Mouse (Mus musculus) limb, embryonic 14.5 days (tissue): ENCODE data around the gene Gm10570. TPM values are rescaled to one million over a fixed set of nuclear protein-coding genes. Genes with fewer than 3 reads are reported as not detected.

Experiments used
- ATAC-seq: fragments of 200-750 bp; cut with Nextera tagmentation; 2 replicates; pipeline ENCODE4 v1.8.0; 2017; ENCODE audit warnings: low read depth, moderate number of reproducible peaks, moderate TSS enrichment; ENCODE audit not compliant: low FRiP score
- DNase-seq: peaks from one replicate; pipeline ENCODE4 v3.0.0-alpha.2; 2015; ENCODE audit warnings: low spot score
- H3K27ac ChIP-seq: fragments of 300-500 bp; sonication (generic); replicated peaks from 2 replicates; pipeline ENCODE4 v1.5.1; 2014; ENCODE audit warnings: low read depth, mild to moderate bottlenecking, low read length, moderate library complexity, mixed read lengths
- H3K27me3 ChIP-seq: fragments of 300-500 bp; sonication (generic); 2 replicates; pipeline ENCODE4 v1.6.1; 2014; ENCODE audit warnings: low read length, mixed read lengths; ENCODE audit not compliant: control insufficient read depth, insufficient read depth
- H3K36me3 ChIP-seq: fragments of 300-500 bp; sonication (generic); 2 replicates; pipeline ENCODE4 v1.6.1; 2014; ENCODE audit warnings: mild to moderate bottlenecking, low read length, moderate library complexity, mixed read lengths; ENCODE audit not compliant: control insufficient read depth, insufficient read depth
- H3K4me1 ChIP-seq: fragments of 300-500 bp; sonication (generic); 2 replicates; pipeline ENCODE4 v1.6.1; 2014; ENCODE audit warnings: antibody characterized with exemption, low read length, mixed read lengths; ENCODE audit not compliant: control insufficient read depth, insufficient read depth
- H3K4me2 ChIP-seq: fragments of 300-500 bp; sonication (generic); replicated peaks from 2 replicates; pipeline ENCODE4 v1.6.1; 2014; ENCODE audit warnings: low read depth, mild to moderate bottlenecking, low read length, moderate library complexity; ENCODE audit not compliant: severe bottlenecking
- H3K4me3 ChIP-seq: fragments of 300-500 bp; sonication (generic); replicated peaks from 2 replicates; pipeline ENCODE4 v1.5.1; 2014; ENCODE audit warnings: low read length
- H3K9ac ChIP-seq: fragments of 300-500 bp; sonication (generic); 2 replicates; pipeline ENCODE4 v1.6.1; 2014; ENCODE audit warnings: mild to moderate bottlenecking, low read depth, low read length, moderate library complexity; ENCODE audit not compliant: severe bottlenecking
- H3K9me3 ChIP-seq: fragments of 300-500 bp; sonication (generic); 2 replicates; pipeline ENCODE4 v1.6.1; 2016; ENCODE audit warnings: low read length; ENCODE audit not compliant: control insufficient read depth
- POLR2A ChIP-seq: fragments of 200-500 bp; IDR thresholded peaks from 2 replicates; pipeline ENCODE4 v1.8.0; 2012; ENCODE audit warnings: inconsistent platforms, mild to moderate bottlenecking, moderate library complexity, borderline replicate concordance; ENCODE audit not compliant: insufficient read depth, insufficient read length; ENCODE audit errors: extremely low read depth
- WGBS: fragments of 180-500 bp; shearing (Covaris S2); extraction: QIAGEN DNeasy Blood & Tissue Kit; methylation state at CpG from one replicate; pipeline ENCODE4 v1.1.7; 2014; 5-methylcytosine and 5-hydroxymethylcytosine counted together
- polyA plus RNA-seq, 2 experiments: library from polyadenylated mRNA; depleted of rRNA in 1 of 2; stranded (reverse) in 1 of 2; unstranded in 1 of 2; fragments of >200 nt; fragmentation: Nextera tagmentation in 1 of 2; extraction: Ambion mirVana in 1 of 2; gene quantifications; 2 replicates each; pipeline versions ENCODE4 v1.2.1 to v1.2.3; 2012 to 2014

Gm10570 gene
- polyA plus RNA-seq, 2 experiments, result 0.30 TPM; not detected in 1

DNA sequence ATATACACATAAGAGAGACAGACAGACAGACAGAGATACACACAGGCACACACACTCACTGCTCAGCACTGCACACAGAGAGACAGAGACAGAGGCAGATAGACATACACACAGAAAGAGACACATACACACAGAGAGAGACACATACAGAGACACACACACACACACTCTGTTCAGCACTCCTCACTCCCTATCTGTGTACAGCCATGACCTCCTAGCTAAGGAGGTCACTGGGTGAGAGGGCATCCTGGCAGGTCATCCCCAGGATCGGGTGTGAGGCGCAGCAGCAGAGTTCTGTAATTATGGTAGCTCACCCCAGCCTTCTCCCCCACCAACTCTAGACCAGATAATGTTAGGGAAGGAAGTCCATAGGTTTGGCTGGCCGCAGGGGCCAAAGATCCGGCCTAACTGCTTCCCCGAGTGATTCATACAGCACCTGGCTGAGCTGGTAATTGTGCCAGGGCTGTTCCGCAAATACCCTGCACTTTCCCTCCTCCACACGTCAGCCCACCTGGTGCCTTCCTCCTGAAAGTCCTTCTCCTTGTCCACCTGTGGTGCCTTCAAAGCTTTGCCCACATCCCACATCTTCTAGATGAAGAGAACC lies 31.8 kb downstream of the Gm10570 start:
- H3K36me3 ChIP-seq, result peaks cover 2% of the 10 kb centered on the region; the same call in 1 of the 2 replicates
- H3K4me2 ChIP-seq, result no peak overlapping the region
- H3K27ac ChIP-seq, result no peak overlapping the region
- H3K9ac ChIP-seq, result no peak overlapping the region
- ATAC-seq, result no peak
- no peaks in the 10 kb centered on the region for H3K9me3 ChIP-seq
- WGBS, result 64% methylated on average over 7 of the region's 7 CpGs
- H3K4me3 ChIP-seq, result no peak overlapping the region
- no peaks in the 10 kb centered on the region for H3K27me3 ChIP-seq
- no peak for DNase-seq
- no peak for TF ChIP-seq POLR2A
- H3K4me1 ChIP-seq, result peaks cover 10% of the 10 kb centered on the region; the same call in 1 of the 2 replicates

DNA sequence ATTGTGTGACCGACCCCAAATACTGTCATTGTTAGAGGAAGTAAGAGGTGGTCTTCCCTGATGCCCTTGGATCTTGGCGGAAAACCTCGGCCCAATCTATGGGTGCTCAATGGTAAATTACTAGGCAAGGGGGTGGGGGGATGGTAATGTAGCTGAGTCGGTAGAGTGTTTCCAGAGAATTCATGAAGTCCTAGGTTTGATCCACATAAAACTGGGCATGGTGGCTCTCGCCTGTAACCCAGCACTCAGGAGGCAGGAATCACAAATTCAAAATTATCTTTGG lies 32.7 kb downstream of the Gm10570 start:
- Histone ChIP-seq H3K4me3 (peak overlapping the region; percentile 86), H3K27ac (no peak overlapping the region), H3K4me1 (peaks cover 10% of the 10 kb centered on the region; the same call in 1 of the 2 replicates), H3K4me2 (peak overlapping the region; percentile 76), H3K9ac (peak overlapping the region; percentile 90; the same call in 1 of the 2 replicates), H3K36me3 (peaks cover 7% of the 10 kb centered on the region), H3K27me3 (no peaks in the 10 kb centered on the region), H3K9me3 (no peaks in the 10 kb centered on the region)
- no peak for TF ChIP-seq POLR2A
- no peak for ATAC-seq
- DNase-seq, result no peak
- 39% methylated on average over 5 of the region's 5 CpGs for WGBS

DNA sequence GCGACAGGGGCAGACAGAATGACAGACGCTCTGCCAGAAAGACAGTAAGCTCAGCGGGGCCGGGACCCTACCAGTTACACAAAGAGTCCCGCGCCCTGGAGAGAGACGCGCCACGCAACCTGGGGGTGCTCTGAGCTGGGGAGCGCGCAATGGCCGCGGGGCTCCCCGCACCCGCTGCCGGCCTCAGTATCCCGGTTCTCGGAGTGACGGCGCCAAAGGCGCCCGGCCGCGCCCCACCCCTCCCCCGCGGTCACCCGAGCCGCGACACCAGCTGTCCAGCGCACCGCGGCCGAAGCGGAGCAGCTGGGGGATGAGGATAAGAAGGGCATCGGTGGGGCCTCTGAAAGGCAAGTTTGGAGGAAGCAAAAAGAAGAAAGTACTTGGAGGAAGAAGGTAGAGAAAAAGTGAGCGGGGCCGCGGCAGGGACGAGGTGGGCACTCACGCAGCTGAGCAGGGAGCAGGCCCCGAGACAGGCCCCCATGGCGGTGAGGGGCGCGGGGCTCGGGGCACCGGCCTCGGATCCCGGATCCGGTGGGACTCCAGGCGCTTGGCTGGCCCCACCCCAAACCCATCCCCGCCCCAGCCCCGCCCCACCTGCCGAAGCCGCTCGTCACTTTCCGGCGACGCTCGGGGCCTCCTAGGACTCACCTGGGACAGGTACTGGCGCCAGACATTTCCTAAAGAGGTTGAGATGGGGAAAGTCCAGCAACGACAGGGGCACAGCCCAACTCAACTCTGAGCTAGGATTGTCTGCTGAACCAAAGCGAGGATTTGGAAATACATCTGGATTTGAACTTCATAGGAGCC lies 33.3 kb downstream of the Gm10570 start:
- Histone ChIP-seq H3K9me3 (no peaks in the 10 kb centered on the region), H3K4me1 (peaks cover 10% of the 10 kb centered on the region; the same call in 1 of the 2 replicates), H3K4me3 (peak overlapping the region; percentile 86), H3K27me3 (no peaks in the 10 kb centered on the region), H3K36me3 (peaks cover 10% of the 10 kb centered on the region), H3K27ac (peak overlapping the region; percentile 91), H3K9ac (peak overlapping the region; percentile 90), H3K4me2 (peak overlapping the region; percentile 76)
- TF ChIP-seq POLR2A, result peak; percentile 64; the same call in 1 of the 2 replicates
- DNase-seq (peak; percentile 44), ATAC-seq (peak; percentile 62)
- WGBS, result under 1% methylated on average over 61 of the region's 62 CpGs

- 1% methylated on average over 27 of the region's 29 CpGs for WGBS
- Histone ChIP-seq H3K4me1 (peaks cover 10% of the 10 kb centered on the region; the same call in 1 of the 2 replicates), H3K27me3 (no peaks in the 10 kb centered on the region), H3K4me2 (peak overlapping the region; percentile 76), H3K9me3 (no peaks in the 10 kb centered on the region), H3K27ac (peak overlapping the region; percentile 91), H3K4me3 (peak overlapping the region; percentile 86), H3K36me3 (peaks cover 10% of the 10 kb centered on the region), H3K9ac (peak overlapping the region; percentile 90)
- ATAC-seq (peak; percentile 85), DNase-seq (peak; percentile 61)
- 0 out of 2 replicates have a peak, but pooled peaks have one; percentile 78 for TF ChIP-seq POLR2A
Observed at GRCm38 (mm10) chr4:130274346-130275015, 34.0 kb downstream of the Gm10570 start.

GRCm38 (mm10) chr4:130273698-130274345 lies 34.7 kb downstream of the Gm10570 start:
- Histone ChIP-seq H3K27me3 (no peaks in the 10 kb centered on the region), H3K9me3 (no peaks in the 10 kb centered on the region), H3K4me1 (peaks cover 10% of the 10 kb centered on the region; the same call in 1 of the 2 replicates), H3K27ac (peak overlapping the region; percentile 91), H3K4me2 (peak overlapping the region; percentile 76), H3K9ac (peak overlapping the region; percentile 90), H3K36me3 (peaks cover 10% of the 10 kb centered on the region), H3K4me3 (peak overlapping the region; percentile 86)
- 13% methylated on average over 11 of the region's 12 CpGs for WGBS
- no peak for TF ChIP-seq POLR2A
- ATAC-seq (peak; percentile 7), DNase-seq (no peak)
